Mouse (Mus musculus): ENCODE data around the gene Scd2.
"Not testable (repeated sequence)": the region's sequence is repeated elsewhere in the genome, so short reads cannot be mapped to it uniquely, and the experiment has no call there.

- TF ChIP-seq CTCF, EP300 (IDR thresholded peaks at IDR 0.05; ENCODE audit: low read depth): not testable (repeated sequence)
These were observed 11.5 kb upstream of the Scd2 start for GRCm38 (mm10) chr19:44281825-44282447.

All from liver, embryonic 14.5 days (tissue).